Mouse (Mus musculus) cerebellum, adult 2 months (tissue): ENCODE measurements around the gene Plcb3.

Source experiments
- CTCF ChIP-seq: fragments of 200-500 bp; IDR thresholded peaks from 2 replicates; pipeline ENCODE4 v1.5.1; 2011; ENCODE audit warnings: low read depth, mild to moderate bottlenecking, control low read depth, low read length, moderate library complexity, borderline replicate concordance; ENCODE audit not compliant: insufficient read depth
- POLR2A ChIP-seq: fragments of 200-500 bp; IDR thresholded peaks from 2 replicates; pipeline ENCODE4 v1.6.1; 2011; ENCODE audit warnings: low read length, control low read depth, borderline replicate concordance; ENCODE audit not compliant: insufficient read depth

GRCm38 (mm10) chr19:6973581-6974190, 2.6 kb downstream of the Plcb3 start:
- TF ChIP-seq CTCF (no peak), POLR2A (no peak)
